Mouse (Mus musculus) bone marrow macrophage, adult 2 months (primary cell): Measurements from ENCODE around the gene Gsap. TPM values are rescaled to one million over a fixed set of nuclear protein-coding genes. Genes with fewer than 3 reads are reported as not detected.
"Not testable (repeated sequence)": the region's sequence is repeated elsewhere in the genome, so short reads cannot be mapped to it uniquely, and the experiment has no call there.

Source experiments
- H3K27ac ChIP-seq: 2 replicates; pipeline ENCODE4 v1.5.1; 2012; ENCODE audit warnings: low read depth, low read length; ENCODE audit not compliant: insufficient read depth
- H3K4me1 ChIP-seq: 2 replicates; pipeline ENCODE4 v1.6.1; 2012; ENCODE audit warnings: low read length; ENCODE audit not compliant: control insufficient read depth, insufficient read depth
- H3K4me3 ChIP-seq: 2 replicates; pipeline ENCODE4 v1.5.1; 2012; ENCODE audit warnings: mild to moderate bottlenecking, low read length, moderate library complexity; ENCODE audit not compliant: insufficient read depth
- CTCF ChIP-seq: IDR thresholded peaks from 2 replicates; pipeline ENCODE4 v1.5.1; 2012; ENCODE audit warnings: low read depth, mild to moderate bottlenecking, low read length, moderate library complexity
- POLR2A ChIP-seq: IDR thresholded peaks from 2 replicates; pipeline ENCODE4 v1.6.1; 2012; ENCODE audit warnings: mild to moderate bottlenecking, low read depth, low read length, borderline replicate concordance
- polyA plus RNA-seq: library from polyadenylated mRNA; stranded (reverse); fragments of >200 nt; gene quantifications from 2 replicates; pipeline ENCODE4 v1.2.4, GENCODE M21; 2012; ENCODE audit not compliant: missing spikeins, insufficient read depth, insufficient read length

The Gsap gene
- polyA plus RNA-seq, 1 experiment, result 34.2 TPM

DNA sequence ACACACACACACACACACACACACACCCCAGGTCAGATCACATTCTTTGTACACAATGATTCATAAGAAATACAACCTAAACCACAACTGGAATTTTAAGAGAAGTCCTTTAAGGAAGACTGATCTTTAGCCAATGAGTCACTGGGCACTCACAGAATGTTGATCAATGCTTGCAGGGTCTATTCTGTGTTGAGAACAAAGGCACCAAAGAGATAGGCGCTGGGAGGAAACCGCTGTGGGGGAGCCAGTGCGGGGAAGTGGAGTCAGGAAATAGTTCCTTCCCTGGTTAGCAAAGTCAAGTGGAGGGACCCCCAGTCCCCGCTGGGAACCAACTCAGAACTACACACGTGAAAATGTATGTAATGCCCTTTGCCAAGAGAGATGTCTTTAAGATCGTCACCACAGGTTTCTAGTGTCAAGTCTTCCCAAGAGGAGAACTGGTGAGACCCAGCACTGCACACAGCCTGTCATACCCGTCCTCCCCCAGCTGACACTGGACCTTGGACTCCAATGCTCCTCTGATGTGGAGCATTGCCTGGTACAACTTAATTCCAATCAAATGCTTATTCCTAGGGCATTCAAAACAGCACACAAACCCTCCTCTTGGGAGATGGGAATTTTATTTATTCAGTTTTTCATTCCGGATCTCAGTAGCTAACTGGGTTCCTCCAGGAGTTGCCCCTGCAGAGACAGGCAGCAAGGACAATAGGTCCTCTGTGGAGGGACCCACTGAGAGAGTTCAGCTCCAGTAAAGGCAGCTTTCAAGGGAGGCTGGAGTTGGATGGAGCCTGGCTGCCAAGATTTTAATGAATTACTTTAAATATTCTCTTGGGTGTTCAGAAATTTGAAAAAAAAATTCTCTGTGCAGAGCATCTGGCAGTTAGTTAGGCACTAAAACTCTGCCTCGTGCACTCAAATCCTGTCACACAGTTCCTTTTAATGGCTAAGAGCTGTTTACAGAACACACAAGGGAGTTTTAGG, 10.6 kb upstream of the Gsap start:
- H3K27ac ChIP-seq, result no peak overlapping the region
- no peak overlapping the region for H3K4me3 ChIP-seq
- no peak for TF ChIP-seq POLR2A
- TF ChIP-seq CTCF, result no peak
- H3K4me1 ChIP-seq, result peaks cover 6% of the 10 kb centered on the region

DNA sequence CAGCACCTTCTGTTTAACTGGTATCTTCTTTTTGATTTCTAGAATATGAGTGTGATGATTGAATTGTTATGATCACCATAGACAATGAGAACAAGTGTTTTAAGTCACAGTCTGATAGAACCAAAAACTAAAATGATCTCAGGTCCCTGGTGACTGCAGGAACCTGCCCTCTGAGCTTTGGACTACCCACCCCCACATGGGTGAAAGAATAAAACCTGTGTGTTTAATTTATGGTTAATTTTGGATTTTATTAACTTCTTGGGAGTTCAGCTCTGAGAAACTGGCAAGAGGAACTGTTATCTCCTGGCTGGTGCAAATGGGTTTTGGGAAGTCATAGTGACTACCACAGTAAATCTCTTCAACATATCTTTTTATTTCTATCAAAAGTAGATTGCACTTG, 6.6 kb upstream of the Gsap start:
- Histone ChIP-seq H3K27ac (no peak overlapping the region), H3K4me3 (no peak overlapping the region), H3K4me1 (peaks cover 6% of the 10 kb centered on the region)
- TF ChIP-seq POLR2A, result no peak
- TF ChIP-seq CTCF, result no peak

DNA sequence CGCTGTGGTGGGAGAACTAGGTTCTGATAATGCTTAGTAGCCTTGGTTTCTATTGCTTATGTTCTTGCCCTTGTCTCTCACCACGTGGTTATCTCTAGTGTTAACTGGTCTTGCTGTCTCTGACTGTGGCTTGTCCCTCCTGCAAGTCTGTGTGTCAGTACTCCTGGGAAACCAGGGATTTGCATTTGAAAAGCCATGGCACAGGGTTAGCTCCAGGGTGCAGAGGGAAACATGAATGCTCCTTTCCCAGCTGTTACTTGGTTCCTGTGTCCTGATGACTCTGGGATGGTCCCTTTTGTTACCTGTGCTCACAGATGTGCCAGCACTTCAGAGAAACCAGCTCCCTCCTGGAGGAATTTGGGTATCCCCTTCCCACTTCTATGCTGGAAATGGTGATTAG, 3.0 kb upstream of the Gsap start:
- peaks cover 11% of the 10 kb centered on the region for H3K4me1 ChIP-seq
- H3K27ac ChIP-seq, H3K4me3 ChIP-seq: not testable (repeated sequence)

DNA sequence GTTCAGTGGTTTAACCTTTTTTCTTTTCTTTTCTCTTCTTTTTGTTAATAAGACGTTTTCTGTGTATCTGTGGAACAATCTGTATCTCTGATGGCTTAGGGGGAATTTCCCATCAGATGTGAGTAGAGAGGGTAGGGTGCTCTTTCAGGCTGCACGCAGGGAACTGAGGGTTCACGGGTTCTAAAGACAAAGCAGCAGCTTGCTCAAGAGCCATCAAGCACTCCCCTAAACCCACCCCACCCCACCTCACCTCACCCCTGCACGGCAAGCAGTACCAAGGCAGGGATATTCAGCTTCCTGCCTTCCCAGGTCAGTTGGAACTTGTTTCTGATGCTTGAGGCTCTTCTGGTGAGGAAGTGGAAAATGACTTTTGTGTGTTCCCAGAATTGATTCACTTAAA, 766 bp downstream of the Gsap start:
- Histone ChIP-seq H3K27ac (peak overlapping the region; percentile 65), H3K4me1 (peaks cover 29% of the 10 kb centered on the region), H3K4me3 (peak overlapping the region; percentile 92)
- TF ChIP-seq CTCF (no peak), POLR2A (no peak)

DNA sequence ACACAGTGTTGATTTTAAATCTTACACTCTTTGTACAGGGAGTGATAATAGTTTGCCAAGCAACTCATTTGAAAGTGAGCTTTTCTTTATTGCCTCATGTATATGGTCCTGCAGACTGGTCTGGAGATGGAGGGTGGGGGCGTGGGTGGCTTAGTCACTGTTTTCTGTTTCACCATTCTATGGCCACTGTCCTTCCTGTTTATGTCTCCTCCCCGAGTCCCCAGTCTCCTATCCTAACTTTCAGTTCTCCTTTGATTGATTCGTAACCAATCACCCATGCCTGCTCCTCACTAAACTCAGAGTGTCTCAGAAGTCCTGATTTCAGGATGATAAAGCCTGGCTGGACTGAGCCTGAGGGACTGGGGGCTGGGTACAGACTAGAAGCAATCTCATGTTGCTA, 2.4 kb downstream of the Gsap start:
- H3K4me3 ChIP-seq, result peak overlapping the region; percentile 42
- peaks cover 29% of the 10 kb centered on the region for H3K4me1 ChIP-seq
- TF ChIP-seq CTCF, result no peak
- TF ChIP-seq POLR2A, result no peak
- peak overlapping the region; percentile 95 for H3K27ac ChIP-seq

DNA sequence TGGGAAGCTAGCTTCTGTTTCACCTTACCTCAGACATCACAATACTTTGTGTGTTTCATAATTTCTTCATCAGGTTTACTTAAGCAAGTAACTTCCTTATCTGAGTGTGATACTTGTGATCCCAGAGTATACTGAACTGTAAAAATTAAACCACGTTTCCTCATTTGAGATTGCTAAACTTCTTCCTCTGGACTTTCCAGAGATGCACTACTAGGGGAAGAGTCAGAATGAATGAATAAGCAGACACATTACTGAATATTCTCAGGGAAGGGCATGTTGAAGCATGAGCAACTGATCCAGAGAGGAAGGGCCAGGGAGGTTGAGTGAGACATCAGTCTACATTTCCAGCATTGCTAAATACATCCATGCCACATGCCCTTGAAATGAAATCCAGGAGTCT, 3.0 kb downstream of the Gsap start:
- Histone ChIP-seq H3K27ac (peak overlapping the region; percentile 95), H3K4me3 (no peak overlapping the region), H3K4me1 (peaks cover 29% of the 10 kb centered on the region)
- TF ChIP-seq CTCF (no peak), POLR2A (no peak)

DNA sequence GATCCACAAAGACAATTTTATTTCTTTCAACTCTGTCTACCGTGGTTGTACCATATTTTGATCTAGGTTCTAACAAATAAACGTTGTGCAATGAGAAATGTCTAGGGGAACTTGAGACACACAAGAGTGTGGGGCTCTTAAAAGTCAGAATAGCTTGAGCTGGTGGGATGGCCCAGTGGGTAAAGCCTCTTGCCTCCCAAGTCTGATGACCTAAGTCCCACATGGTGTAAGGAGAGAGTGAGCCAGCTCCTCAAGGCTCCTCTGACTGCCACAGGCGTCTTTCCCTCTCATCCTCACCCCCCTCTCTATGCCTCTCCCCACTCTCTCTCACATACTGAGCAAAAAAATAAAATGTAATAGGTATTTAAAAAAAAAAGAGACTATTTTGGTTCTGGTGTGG, 3.4 kb downstream of the Gsap start:
- TF ChIP-seq CTCF (no peak), POLR2A (no peak)
- peak overlapping the region; percentile 81 for H3K27ac ChIP-seq
- 0 out of 2 replicates have a peak overlapping the region, but pooled peaks have one; percentile 12 for H3K4me3 ChIP-seq
- H3K4me1 ChIP-seq, result peaks cover 29% of the 10 kb centered on the region

DNA sequence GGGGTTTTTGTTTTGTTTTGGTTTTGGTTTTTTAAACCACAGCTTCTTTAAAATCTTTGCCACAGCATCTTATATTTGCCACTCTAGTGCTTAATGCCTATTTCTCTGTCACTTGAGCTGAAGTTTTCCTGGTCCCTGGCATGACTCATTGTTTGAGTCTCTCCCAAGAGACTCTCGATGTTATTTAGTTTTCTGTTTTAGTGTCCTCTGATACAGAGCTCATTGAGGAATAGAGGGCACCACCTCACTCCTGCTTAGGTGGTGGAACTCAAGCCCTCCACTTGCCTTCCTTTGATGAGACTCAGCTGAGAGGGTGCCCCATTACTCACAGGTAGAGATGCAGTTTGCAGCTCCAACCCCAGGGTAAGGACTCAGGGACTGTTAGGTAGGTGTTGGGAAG, 17.4 kb downstream of the Gsap start:
- Histone ChIP-seq H3K27ac (no peak overlapping the region), H3K4me1 (peaks cover 41% of the 10 kb centered on the region), H3K4me3 (no peak overlapping the region)
- TF ChIP-seq POLR2A, result no peak
- no peak for TF ChIP-seq CTCF

DNA sequence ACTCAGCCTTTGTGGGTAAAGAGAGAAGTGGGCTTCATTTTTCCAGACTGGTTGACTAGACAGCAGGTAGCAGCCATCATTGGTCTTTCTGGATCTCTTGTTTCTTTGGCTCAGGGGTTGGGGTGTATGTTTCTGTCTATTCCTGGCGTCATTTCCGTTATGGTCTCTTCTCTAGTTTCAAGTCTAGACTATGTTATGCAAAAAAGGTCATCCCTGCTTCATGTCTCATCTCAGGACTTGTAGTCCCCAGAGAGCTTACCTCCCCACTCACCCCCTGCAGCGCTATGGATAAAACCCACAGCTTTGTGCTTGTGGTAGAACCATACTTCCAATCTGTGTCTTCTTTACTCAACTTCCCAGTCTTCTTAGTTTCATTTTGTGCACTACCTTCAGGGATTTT, 18.1 kb downstream of the Gsap start:
- no peak overlapping the region for H3K27ac ChIP-seq
- no peak overlapping the region for H3K4me3 ChIP-seq
- peaks cover 41% of the 10 kb centered on the region for H3K4me1 ChIP-seq
- no peak for TF ChIP-seq POLR2A
- no peak for TF ChIP-seq CTCF

DNA sequence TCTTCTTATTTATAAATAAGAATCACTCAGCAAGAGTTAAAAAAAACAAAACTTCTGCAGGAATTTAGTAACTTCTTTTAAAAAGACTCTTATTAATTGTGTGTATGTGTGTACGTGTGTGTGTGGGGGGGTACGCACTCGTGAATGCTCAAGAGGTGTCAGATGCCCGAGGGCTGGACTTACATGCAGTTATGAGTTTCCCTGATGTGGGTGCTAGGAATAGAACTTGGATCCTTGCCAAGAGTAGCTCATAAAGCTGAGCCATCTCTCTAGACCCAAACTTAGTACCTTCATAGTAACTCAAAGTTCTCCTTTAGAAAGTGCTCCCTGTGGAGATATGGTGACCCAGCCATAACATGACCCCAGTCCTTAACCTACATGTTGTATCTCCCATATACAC, 20.0 kb downstream of the Gsap start:
- no peak overlapping the region for H3K4me3 ChIP-seq
- TF ChIP-seq CTCF, result no peak
- TF ChIP-seq POLR2A, result no peak
- H3K27ac ChIP-seq, result no peak overlapping the region
- peaks cover 42% of the 10 kb centered on the region for H3K4me1 ChIP-seq
